Mouse (Mus musculus) megakaryocyte, embryonic 14.5 days (primary cell): ENCODE measurements around the gene Pold3. TPM values are rescaled to one million over a fixed set of nuclear protein-coding genes. Genes with fewer than 3 reads are reported as not detected.
"Not testable (repeated sequence)": the region's sequence is repeated elsewhere in the genome, so short reads cannot be mapped to it uniquely, and the experiment has no call there.

ENCODE experiments used
- H3K27me3 ChIP-seq: replicated peaks from 2 replicates; pipeline ENCODE3; 2012; ENCODE audit warnings: inconsistent platforms
- H3K36me3 ChIP-seq: replicated peaks from 2 replicates; pipeline ENCODE3; 2012; ENCODE audit warnings: low read length, inconsistent platforms, mixed read lengths
- H3K4me1 ChIP-seq: 2 replicates; pipeline ENCODE4 v1.6.1; 2012; ENCODE audit warnings: inconsistent platforms
- H3K4me3 ChIP-seq: replicated peaks from 2 replicates; pipeline ENCODE3; 2012; ENCODE audit warnings: moderate library complexity, mild to moderate bottlenecking, inconsistent platforms
- H3K9me3 ChIP-seq: 2 replicates; pipeline ENCODE4 v1.6.1; 2012; ENCODE audit warnings: inconsistent platforms
- FLI1 ChIP-seq: IDR thresholded peaks from 2 replicates; pipeline ENCODE4 v1.6.1; 2012; ENCODE audit warnings: low read length, inconsistent platforms, mixed read lengths
- GATA1 ChIP-seq: IDR thresholded peaks from 3 replicates; pipeline ENCODE4 v1.6.1; 2012; ENCODE audit warnings: mixed read lengths, low read length, inconsistent platforms, borderline replicate concordance
- polyA plus RNA-seq: library from polyadenylated mRNA; stranded (reverse); fragments of >175 nt; gene quantifications from 2 replicates; pipeline ENCODE4 v1.2.3, GENCODE M21; 2012; ENCODE audit warnings: low replicate concordance; ENCODE audit not compliant: insufficient read depth

The Pold3 gene
- polyA plus RNA-seq, 1 experiment, result 5.7 TPM

GRCm38 (mm10) chr7:100080087-100080781, 41.1 kb downstream of the Pold3 start:
- Histone ChIP-seq H3K4me1 (peaks cover 8% of the 10 kb centered on the region), H3K4me3 (no peak overlapping the region), H3K27me3 (no peaks in the 10 kb centered on the region), H3K36me3 (peaks cover 71% of the 10 kb centered on the region), H3K9me3 (no peaks in the 10 kb centered on the region)
- TF ChIP-seq GATA1 (no peak), FLI1 (no peak)

GRCm38 (mm10) chr7:100077071-100077470, 44.3 kb downstream of the Pold3 start:
- Histone ChIP-seq H3K9me3 (no peaks in the 10 kb centered on the region), H3K4me3 (no peak overlapping the region), H3K36me3 (peaks cover 39% of the 10 kb centered on the region), H3K4me1 (peaks cover 11% of the 10 kb centered on the region), H3K27me3 (no peaks in the 10 kb centered on the region)
- TF ChIP-seq GATA1, result no peak
- no peak for TF ChIP-seq FLI1

DNA sequence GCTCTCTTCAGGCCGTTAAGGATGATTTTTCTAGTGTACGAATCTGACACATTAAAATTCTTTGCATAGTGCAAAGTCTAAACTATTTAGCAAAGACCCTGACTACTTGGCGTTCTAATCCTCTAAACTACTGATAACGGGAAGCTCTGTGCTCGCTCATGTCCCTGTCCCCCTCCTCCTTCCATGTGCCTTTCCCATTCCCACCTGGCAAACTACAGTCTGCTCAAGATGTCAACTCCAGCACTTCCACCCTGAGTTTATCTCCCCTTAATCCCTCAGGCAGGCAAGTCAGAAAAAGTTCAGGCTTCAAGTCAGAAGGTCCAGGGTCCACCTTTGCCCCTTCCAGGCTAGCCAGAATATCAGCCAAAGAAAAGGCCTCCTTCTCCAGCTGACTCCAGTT, 45.1 kb downstream of the Pold3 start:
- Histone ChIP-seq H3K4me3 (no peak overlapping the region), H3K27me3 (no peaks in the 10 kb centered on the region), H3K9me3 (no peaks in the 10 kb centered on the region), H3K4me1 (peaks cover 11% of the 10 kb centered on the region), H3K36me3 (peaks cover 32% of the 10 kb centered on the region)
- TF ChIP-seq GATA1 (no peak), FLI1 (no peak)

- H3K9me3 ChIP-seq, result no peaks in the 10 kb centered on the region
- no peaks in the 10 kb centered on the region for H3K27me3 ChIP-seq
- peaks cover 18% of the 10 kb centered on the region for H3K36me3 ChIP-seq
- 0 out of 2 replicates have a peak, but pooled peaks cover 3% of the 10 kb centered on the region for H3K4me1 ChIP-seq
- no peak overlapping the region for H3K4me3 ChIP-seq
- TF ChIP-seq GATA1 (no peak), FLI1 (no peak)
These were observed 47.4 kb downstream of the Pold3 start for GRCm38 (mm10) chr7:100073959-100074358.

DNA sequence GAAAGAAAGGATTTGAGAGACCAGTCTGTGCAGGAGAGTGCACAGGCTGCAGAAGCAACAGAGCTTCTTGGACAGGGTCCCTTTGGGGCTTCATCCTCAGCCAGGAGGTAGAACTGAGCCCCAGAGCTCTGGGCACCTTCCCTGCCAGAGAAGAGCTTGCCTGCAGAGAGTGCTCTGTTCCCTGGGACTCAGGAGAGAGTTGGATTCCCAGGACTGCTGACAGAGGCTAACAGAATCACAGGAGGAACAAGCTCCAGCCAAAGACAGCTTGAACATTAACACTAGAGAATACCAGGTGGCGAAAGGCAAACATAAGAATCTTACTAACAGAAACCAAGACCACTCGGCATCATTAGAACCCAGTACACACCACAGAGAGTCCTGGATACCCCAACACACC, 68.4 kb downstream of the Pold3 start:
- H3K36me3 ChIP-seq, H3K9me3 ChIP-seq, H3K4me1 ChIP-seq, H3K4me3 ChIP-seq: not testable (repeated sequence)
- H3K27me3 ChIP-seq, result peaks cover 54% of the 10 kb centered on the region

- TF ChIP-seq GATA1, result no peak
- H3K9me3 ChIP-seq, result no peaks in the 10 kb centered on the region
- peaks cover 56% of the 10 kb centered on the region for H3K27me3 ChIP-seq
- no peaks in the 10 kb centered on the region for H3K4me1 ChIP-seq
- no peaks in the 10 kb centered on the region for H3K36me3 ChIP-seq
- no peak overlapping the region for H3K4me3 ChIP-seq
These were observed 69.5 kb downstream of the Pold3 start for GRCm38 (mm10) chr7:100051904-100052303.

GRCm38 (mm10) chr7:100046486-100046885, 74.9 kb downstream of the Pold3 start:
- Histone ChIP-seq H3K4me3 (no peak overlapping the region), H3K27me3 (peaks cover 81% of the 10 kb centered on the region), H3K36me3 (no peaks in the 10 kb centered on the region), H3K9me3 (peaks cover 6% of the 10 kb centered on the region; the same call in 1 of the 2 replicates), H3K4me1 (no peaks in the 10 kb centered on the region)
- TF ChIP-seq GATA1, result no peak
- TF ChIP-seq FLI1, result no peak

- peaks cover 17% of the 10 kb centered on the region for H3K9me3 ChIP-seq
- no peaks in the 10 kb centered on the region for H3K4me1 ChIP-seq
- TF ChIP-seq GATA1, result no peak
- no peak for TF ChIP-seq FLI1
- H3K36me3 ChIP-seq, result no peaks in the 10 kb centered on the region
- no peak overlapping the region for H3K4me3 ChIP-seq
- H3K27me3 ChIP-seq, result peaks cover 83% of the 10 kb centered on the region
These were observed 77.7 kb downstream of the Pold3 start for GRCm38 (mm10) chr7:100043605-100044031.

- TF ChIP-seq FLI1 (no peak), GATA1 (no peak)
- Histone ChIP-seq H3K9me3 (peaks cover 22% of the 10 kb centered on the region), H3K27me3 (peaks cover 83% of the 10 kb centered on the region), H3K4me1 (no peaks in the 10 kb centered on the region), H3K4me3 (no peak overlapping the region), H3K36me3 (no peaks in the 10 kb centered on the region)
These were observed 78.3 kb downstream of the Pold3 start for GRCm38 (mm10) chr7:100043096-100043495.

DNA sequence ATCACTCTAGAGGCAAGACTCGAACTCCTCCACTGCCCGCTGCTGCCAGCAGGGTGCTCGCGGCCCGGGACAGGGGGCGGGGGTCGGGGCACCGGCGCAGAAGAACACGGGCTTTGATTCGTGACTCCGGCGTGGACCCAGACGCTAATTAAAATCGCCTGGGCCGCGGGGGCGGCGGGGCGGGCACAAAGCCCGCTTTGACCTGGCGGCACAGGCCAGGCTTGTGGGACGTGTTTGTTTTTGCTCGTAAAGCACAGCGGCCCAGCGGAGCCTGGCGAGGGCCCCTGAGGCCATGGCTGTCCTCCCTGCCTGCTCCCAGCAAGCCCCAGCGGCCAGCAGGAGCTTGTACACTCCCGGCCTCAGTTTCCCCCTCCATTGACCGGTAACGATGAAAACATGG, 79.2 kb downstream of the Pold3 start:
- peaks cover 29% of the 10 kb centered on the region for H3K9me3 ChIP-seq
- H3K4me3 ChIP-seq, result no peak overlapping the region
- no peaks in the 10 kb centered on the region for H3K4me1 ChIP-seq
- H3K27me3 ChIP-seq, result peaks cover 85% of the 10 kb centered on the region
- no peaks in the 10 kb centered on the region for H3K36me3 ChIP-seq
- TF ChIP-seq GATA1, result no peak
- TF ChIP-seq FLI1, result no peak

GRCm38 (mm10) chr7:100036495-100036894, 84.9 kb downstream of the Pold3 start:
- Histone ChIP-seq H3K4me3 (no peak overlapping the region), H3K4me1 (peaks cover 12% of the 10 kb centered on the region), H3K27me3 (peaks cover 77% of the 10 kb centered on the region), H3K9me3 (peaks cover 23% of the 10 kb centered on the region), H3K36me3 (no peaks in the 10 kb centered on the region)
- TF ChIP-seq GATA1 (no peak), FLI1 (no peak)
